Mouse (Mus musculus) adrenal gland, postnatal 10 days (tissue): ENCODE measurements around the gene Apbb1. TPM values are rescaled to one million over a fixed set of nuclear protein-coding genes. Genes with fewer than 3 reads are reported as not detected.
A peak's percentile ranks its signal among the peaks of the same experiment; 100 is the strongest.

Experiments
- DNase-seq: peaks from one replicate; pipeline ENCODE4 v3.0.0; 2021; ENCODE audit warnings: mixed read lengths
- long read RNA-seq, 2 experiments: library from polyadenylated mRNA; stranded (forward); transcript quantifications; one replicate each; pipeline ENCODE4 v2.0.0; 2021
- total RNA-seq, 2 experiments: library from RNA; stranded (reverse); gene quantifications; 2 replicates each; pipeline ENCODE4 v1.2.3; 2021

The Apbb1 gene
- 10 to 100 TPM; 19.6 to 25.2 TPM for total RNA-seq
- long read RNA-seq, experiment 1, partial matches to known transcripts, result 6 of 23 reads
- long read RNA-seq, experiment 1, other reads (novel, unspliced or antisense), result 12 of 23 reads
- long read RNA-seq, experiment 2, transcript Apbb1-214 (14 exons, 2,878 nt), result major isoform, 11 of 41 reads
- long read RNA-seq, experiment 2, partial matches to known transcripts, result 4 of 41 reads
- long read RNA-seq, experiment 2, other reads (novel, unspliced or antisense), result 24 of 41 reads

DNA sequence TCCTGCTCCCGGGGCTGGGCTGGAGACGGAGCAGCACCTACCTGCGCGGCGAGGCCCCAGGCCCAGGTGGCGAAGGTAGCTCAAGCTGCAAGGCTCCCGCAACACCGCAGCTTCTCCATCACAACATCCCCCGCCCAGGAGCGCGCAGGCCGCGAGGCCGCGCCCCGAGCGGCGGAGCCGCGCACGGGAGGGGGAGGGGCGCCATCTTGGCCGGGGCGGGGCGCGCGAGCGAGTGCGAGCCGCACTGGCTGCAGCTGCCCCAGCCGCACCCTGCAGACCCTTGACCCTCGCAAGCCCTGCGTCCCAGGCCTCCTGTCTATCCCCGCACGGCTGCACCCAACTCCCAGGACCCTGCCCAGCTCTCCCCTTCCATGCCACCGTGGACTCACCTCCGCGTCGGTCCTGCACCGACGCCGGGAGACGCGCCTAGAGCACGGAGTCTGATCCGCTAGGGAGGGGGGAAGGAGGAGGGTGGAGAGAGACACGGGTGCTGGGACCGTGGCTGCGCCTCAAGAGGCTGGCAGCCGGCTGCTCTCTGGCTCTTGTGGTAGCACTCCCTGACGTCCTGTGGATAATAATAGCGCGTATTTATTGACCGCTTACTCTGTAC lies at the start of gene Apbb1:
TSS of gene Apbb1 (minus strand) at position 560 of the 610 bp plus-strand sequence.
- peak; percentile 82 for DNase-seq

- DNase-seq, result peak; percentile 80
Observed at GRCm38 (mm10) chr7:105628633-105629032, 47.2 kb upstream of the Apbb1 start.

- DNase-seq, result no peak
Observed at GRCm38 (mm10) chr7:105625397-105625796, 43.9 kb upstream of the Apbb1 start.

- no peak for DNase-seq
Observed at GRCm38 (mm10) chr7:105621646-105622292, 40.3 kb upstream of the Apbb1 start.

GRCm38 (mm10) chr7:105621053-105621452 lies 39.6 kb upstream of the Apbb1 start:
- DNase-seq, result no peak

GRCm38 (mm10) chr7:105619701-105620100 lies 38.2 kb upstream of the Apbb1 start:
- no peak for DNase-seq

DNA sequence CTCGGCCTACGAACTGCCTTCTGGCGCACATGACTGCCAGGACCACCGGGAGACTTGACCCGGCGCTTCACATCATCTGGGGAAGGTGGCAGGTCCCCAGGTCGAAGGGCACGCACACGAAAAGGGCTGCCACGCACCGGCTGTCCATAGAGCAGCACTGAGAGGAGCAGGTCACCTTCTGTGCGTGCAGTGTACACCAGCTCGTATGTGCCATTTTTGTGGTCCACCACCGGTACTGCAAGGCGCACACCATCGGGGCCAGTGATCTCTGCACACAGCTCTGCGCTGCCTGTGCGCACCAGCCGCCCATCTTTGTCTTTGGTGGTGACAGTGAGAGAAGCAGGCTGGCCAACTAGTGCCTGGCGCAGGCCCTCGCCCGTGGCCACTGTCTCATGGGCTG lies 36.4 kb upstream of the Apbb1 start:
- DNase-seq, result no peak

DNA sequence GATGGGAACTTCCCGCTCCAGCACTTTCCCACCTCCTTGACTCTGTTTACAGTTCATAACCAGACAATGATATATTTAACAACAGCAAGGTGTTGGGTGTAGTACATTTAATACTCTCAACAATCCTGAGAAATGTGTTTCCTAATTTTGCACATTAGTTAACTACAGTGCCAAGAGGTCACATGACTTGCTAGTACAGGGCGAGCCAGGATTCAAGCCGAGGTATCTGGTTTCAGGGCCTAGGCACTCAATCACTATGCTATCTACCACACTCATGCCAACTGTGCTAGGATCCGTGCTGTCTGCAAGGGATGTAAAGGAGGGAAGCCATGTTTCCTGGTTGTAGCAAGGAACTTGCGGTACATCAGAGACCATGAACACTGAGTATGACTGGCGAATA lies 35.1 kb upstream of the Apbb1 start:
- no peak for DNase-seq

DNA sequence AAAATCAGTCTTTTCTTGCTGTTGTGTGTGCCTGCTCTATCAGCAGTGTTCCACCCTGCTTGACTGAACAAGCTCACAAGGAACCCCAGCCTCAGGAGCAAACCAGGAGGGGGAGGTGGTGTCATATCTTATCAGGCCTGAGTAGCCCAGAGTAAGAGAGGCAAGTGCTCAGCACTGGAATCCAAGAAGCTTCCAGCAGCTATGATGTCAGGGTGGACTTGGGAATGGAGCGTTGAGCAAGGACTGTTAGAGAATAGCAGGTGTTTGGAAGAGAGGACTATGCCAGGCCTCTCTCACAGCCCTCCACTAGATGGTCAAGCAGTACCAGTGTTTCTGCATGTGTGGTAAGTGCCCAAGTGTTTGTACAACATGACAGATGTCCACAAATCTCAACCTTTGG lies 34.3 kb upstream of the Apbb1 start:
- no peak for DNase-seq

GRCm38 (mm10) chr7:105614400-105614799 lies 32.9 kb upstream of the Apbb1 start:
- no peak for DNase-seq

GRCm38 (mm10) chr7:105611767-105612166 lies 30.3 kb upstream of the Apbb1 start:
- DNase-seq, result no peak

DNA sequence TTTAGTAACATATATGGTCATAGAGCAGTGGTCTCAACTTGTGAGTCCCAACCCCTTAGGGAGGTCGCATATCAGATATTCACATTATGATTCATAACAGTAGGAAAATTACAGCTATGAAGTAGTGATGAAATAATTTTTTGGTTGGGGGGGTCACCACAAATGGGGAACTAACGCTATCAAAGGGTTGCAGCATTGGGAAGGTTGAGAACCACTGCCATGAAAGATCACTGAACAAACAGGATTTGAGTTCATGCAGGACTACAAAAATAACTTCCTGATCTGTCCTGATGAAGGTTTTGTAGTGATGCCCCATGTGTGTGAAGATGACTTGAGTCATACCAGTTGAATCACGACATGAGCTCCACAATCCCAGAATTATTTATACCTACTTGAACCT lies 27.0 kb upstream of the Apbb1 start:
- DNase-seq, result no peak

DNA sequence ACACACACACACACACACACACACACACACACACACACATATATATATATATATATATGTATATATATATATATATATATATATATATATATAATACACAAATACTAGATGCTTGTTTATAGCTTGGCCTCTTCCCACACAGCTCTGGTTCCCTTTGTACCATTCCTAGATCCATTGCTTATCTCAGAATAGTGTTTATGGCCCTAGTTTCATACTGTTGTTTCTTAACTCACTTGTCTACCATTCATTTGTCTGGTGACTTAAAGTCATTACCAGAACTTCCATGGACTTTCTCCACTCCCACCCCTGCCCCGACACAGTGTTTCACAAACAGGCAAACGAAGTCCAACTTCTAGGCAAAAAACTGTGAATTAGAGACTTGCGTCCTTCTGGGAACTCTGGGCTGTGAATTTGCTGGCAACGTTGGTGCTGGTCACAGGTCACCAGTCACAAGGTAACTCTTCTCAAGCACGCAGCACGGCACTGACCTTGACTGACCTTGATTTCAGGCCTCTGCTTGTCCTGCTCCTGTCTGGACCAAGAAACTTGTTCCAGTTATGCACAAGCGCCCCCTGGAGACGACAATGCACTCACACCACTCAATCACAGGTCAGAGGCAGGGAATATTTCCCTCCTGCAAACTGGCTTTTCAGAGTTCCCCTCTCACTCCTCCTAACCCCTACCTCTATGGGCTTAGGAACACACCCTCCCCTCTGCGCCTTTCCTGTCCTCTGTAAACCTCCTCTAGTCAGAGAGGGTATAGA lies 21.6 kb upstream of the Apbb1 start:
- peak; percentile 87 for DNase-seq

- DNase-seq, result no peak
Observed at GRCm38 (mm10) chr7:105590097-105590496, 8.6 kb upstream of the Apbb1 start.

- DNase-seq, result no peak
Observed at GRCm38 (mm10) chr7:105588325-105588912, 7.0 kb upstream of the Apbb1 start.

GRCm38 (mm10) chr7:105581959-105582358 lies 506 bp upstream of the Apbb1 start:
- no peak for DNase-seq

- DNase-seq, result no peak
Observed at GRCm38 (mm10) chr7:105580627-105581089, 795 bp downstream of the Apbb1 start.

DNA sequence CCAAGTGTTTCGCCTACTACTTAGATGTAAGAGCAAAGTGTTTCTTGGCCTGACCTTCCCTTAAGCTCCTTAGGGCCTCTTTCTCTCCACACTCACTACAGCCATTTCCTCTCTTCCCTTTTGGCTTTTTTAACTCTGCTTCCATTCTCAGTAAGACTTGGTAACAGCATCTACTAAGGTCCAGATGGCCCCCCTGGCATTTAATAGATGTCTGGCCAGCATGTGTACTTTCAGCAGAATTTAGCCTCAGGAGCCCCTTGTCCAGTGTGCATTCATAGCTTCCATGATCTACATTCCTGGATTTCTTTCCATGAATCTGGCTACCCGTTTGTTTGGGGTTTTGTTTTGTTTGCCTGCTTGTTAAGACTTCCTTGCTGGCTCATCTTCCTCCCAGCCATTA lies 3.0 kb downstream of the Apbb1 start:
- DNase-seq, result no peak

- no peak for DNase-seq
Observed at GRCm38 (mm10) chr7:105577377-105577871, 4.0 kb downstream of the Apbb1 start.

GRCm38 (mm10) chr7:105576166-105576748 lies 5.2 kb downstream of the Apbb1 start:
- DNase-seq, result no peak

DNA sequence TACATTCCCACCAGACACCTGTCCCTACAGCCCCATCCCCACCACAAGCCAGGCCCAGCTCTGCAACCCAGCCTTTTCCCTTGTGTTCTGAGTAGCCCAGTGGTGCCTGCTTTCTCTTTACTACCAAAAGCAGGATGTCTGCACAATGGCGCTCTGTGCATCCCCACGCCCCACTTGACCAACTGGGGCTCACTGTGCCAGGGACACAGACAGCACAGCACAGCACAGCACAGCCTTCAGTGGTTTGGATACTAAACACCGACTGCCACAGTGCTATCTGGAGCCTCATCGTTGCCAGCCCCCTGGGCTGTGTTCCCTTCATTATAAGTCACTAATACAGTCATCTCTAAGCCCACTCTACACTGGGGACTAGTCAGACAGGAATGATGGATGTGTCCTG lies 6.9 kb downstream of the Apbb1 start:
- DNase-seq, result no peak

DNA sequence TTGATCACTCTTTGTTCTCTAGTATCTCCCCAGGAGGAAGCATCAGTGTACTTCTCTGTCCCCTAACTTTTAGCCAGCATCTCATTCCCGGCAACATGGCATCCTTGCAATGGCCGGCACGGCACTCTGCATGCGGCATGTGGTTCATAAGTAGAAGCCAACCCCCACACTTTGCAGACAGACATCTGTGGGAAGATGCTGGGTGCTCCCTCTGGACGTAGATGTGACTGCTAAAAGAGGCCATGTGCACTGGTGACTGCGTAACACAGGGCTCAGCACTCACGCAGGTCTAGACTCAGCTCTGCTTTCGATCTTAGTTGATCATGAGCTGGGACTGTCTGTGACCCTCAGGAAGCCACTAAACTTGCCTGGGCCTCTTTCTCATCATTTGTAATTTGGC lies 8.5 kb downstream of the Apbb1 start:
- no peak for DNase-seq
